Mouse (Mus musculus) neutrophil, adult 59 days (primary cell): ENCODE measurements around the gene Cbl. TPM values are rescaled to one million over a fixed set of nuclear protein-coding genes. Genes with fewer than 3 reads are reported as not detected.

ENCODE experiments used
- total RNA-seq, 2 experiments: library from RNA; stranded (reverse); gene quantifications; 1 replicate in 1 of 2; 2 replicates in 1 of 2; pipeline ENCODE4 v1.2.4; 2023

Cbl gene
- 100 to 1,000 TPM; 215 to 217 TPM for total RNA-seq

DNA sequence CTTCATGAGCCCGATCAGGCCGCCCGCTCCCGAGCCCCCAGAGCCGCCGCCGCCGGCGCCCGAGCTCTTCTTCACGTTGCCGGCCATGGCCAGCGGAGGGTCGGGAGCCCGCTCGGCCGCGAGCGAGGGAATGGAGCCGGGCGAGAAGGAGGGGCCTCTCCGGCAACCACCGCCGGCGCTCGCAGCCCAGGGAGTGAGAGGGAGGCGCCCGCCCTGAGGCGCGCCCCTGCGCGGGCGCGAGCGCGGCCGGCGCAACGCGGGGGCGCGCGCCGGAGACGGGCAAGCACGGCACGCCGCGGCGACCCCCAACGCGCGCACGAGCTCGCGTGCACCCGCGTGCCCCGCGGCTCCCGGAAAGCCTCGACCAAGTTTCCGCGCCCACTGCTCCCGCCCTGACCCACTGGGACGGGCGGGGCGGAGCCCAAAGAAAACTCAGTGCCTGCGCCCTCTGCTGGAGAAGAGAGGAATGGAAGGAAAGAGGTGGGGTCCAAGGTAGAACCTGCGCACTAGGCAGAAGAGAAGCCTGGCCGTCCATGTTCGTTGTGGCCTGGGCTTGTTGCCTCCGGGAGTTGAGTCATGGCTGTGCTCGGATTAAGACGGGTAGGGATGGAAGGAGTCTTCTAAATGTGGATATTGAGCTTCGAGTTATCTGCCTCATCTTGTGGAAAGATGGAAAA, at the start of gene Cbl:
Gene Cbl (minus strand): TSS at position 248 of the 677 bp plus-strand sequence.

DNA sequence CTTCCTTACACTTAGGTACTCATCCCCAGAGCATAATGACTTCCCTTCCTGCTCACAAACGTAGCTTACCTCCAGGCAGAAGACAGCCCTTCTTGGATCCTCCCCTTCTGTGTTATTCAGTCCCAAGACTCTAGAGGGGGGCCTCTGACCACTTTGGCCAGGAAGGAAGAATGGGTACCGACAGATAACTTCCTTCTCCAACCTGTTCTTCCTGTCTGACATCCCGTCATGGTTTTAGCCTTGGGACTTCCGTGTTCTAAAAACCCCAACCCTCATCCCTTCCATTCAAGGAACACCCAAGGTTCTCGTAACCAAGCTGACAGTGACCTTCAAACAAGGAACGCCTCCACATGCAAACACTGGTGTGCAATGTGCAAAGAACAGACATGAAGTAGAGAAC, 34.6 kb upstream of the Cbl start, which contains the start of gene Nlrx1:
Gene Nlrx1 (minus strand): TSS at position 168 of the 400 bp plus-strand sequence.

DNA sequence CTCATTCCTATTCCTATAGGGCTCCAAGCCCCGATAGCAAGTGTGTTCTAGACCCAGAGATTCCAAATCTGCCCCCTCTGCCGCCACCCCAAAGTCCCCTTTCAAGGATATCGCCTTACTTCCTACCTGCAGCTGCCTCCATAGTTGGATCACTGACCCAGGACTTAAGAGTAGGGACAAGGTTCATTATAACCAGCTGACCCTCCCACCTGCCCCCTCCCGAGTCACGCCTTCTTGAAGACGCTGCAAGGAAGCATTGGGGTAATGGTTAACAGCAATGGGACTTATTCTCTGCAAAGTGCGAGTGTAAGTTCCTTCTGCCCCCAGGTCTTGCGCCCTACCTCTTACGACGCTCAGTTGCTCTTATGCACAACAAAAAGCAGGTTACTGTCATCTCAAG, 17.5 kb upstream of the Cbl start, which contains the start of gene Pdzd3:
Gene Pdzd3 (minus strand): TSS at position 158 of the 400 bp plus-strand sequence.

DNA sequence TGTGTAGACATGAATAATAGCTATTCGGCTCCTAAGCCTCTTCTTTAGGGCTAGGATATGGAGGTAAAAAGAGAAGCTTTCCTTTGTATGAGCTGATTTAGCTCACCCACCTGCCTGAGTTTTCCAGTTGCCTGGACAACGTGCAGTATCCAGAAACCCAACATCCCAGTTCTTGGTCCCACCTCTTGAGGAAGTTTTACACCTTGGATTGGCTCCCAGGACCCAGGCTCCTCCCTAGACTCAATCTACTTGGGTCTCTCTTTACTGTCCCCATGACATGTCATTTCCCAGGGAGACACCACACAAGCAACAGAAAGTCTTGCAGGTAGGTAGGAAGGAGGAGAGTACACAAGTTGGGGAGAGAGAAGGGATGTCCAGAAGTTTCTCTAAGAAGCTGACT, 6.5 kb upstream of the Cbl start, which contains the start of gene Ccdc153:
Gene Ccdc153 (plus strand): TSS at position 278 of the 400 bp plus-strand sequence.

DNA sequence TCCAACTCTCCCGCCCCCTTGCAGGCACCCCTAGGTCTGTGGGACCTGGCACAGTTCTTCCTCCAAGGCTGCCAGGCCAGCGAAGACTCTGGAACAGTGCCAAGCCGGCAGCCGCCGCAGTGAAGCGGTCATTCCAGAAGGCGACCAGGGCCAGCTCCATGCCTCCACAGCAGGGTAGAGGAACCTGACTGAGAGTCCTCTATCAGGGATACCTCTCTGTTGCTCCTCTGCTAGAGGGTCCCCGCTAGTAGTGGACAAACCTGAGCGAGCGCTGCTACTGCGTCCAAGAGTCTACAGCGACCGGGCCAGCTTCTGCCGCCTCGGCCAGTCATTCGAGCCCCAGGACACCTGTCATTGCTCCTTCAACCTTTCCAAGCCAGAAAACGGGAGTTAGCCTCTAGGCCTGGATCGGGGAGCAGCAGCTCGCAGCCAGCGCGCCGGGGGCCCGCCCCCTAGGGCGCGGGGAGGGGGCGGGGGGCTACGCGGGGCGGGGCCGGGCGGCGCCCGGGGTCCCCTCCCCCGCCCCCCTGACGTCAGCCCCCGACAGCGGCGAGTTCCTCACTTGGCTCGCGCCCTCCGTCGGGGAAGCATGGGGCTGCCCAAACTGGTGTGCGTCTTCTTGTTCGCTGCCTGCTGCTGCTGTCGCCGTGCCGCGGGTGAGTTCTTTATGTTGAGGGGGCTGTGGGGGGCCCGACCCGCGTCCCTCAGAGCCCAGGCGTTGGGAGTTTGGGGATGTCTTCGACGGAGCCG, 99.6 kb downstream of the Cbl start, which contains the start of gene Mcam:
Gene Mcam (plus strand): TSS at position 369 of the 750 bp plus-strand sequence.

DNA sequence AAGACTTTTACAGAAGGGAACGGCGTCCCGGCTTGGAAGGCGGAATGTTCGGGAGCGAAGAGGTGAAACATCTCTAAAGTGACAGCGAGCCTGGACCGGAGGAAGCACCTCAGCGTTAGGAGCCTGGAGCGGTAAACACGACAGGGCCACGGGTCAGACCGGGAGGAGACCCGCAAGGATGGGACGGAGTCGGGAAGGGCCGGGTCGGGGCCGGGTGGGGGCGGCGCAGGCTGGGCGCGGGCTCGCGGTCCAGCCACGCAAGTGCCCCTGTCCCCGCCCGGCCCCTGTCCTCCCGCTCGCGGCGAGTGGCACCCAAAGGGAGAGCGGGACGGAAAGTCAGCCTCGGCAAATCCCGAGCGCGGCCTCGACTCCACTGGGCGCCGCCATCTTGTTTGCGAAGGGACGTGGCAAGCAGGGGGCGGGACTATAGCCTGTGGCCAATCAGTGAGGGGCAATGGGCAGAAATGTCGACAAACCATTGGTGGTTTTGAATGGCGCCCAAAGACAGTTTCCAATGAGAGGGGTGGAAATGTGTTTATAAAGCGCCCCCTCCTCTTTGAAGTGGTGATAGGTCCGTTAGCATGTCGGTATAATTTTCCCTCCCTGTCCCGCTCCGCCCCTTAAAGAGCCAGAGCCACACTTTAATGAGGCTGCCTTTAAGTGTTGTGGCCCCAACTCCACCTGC, 120.6 kb downstream of the Cbl start, which contains the start of the genes Gm49380 and Rnf26:
Gene Gm49380 (minus strand): TSS at position 396 of the 685 bp plus-strand sequence.
Gene Rnf26 (minus strand): TSS at position 413 of the 685 bp plus-strand sequence.

DNA sequence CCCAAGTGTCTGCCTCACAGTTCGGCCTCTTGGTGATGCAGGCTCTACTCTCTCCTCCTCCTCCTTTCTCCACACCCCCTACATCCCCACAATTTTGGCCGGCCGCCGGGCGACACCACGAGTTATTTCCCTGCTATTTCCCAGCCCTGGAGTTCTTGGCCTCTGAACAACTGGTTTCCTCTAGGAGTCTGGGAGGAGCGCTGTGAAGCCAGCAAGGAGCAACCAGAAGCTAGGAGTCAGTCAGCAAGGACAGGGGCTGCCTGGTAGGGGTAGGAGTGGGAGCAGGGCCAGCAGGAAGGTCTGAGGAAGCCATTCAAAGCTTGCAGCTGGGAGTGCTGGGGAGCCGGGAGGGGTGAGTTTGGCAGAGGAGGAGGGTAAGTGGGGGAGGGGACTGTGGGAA, 126.7 kb downstream of the Cbl start, which contains the start of gene C1qtnf5:
Gene C1qtnf5 (plus strand): TSS at position 136 of the 400 bp plus-strand sequence.

DNA sequence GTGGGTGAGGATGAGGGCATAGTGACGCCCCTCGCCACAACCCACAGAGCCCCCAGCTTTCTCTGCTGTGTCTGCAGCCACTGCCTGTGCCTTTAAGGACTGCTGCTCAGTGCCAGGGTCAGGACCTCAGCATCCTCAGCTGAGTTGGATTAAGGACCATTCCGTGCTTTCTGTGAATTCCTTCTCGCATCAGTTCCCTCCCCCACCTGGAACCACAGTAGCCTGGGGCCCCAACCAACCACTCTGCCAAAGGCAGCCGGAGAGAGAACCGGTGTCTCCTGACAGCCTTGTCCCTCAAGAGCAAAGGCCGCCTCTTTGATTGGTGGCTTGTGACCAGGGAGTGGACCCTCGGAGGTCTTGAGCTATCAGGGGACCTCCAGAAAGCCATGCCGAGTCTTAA, 132.4 kb downstream of the Cbl start, which contains the start of gene Mfrp:
Gene Mfrp (plus strand): TSS at position 240 of the 400 bp plus-strand sequence.

Other genes starting within 250 kb of the Cbl start
- 1 to 10 TPM; 3.2 to 3.8 TPM for gene Thy1, start 190.7 kb downstream of the Cbl start, total RNA-seq
- 1 to 10 TPM; 6.3 to 7.6 TPM for gene Usp2, start 167.0 kb downstream of the Cbl start, total RNA-seq
- gene Mfrp, start 132.3 kb downstream of the Cbl start, total RNA-seq = under 1 TPM; 0.16 to 0.22 TPM
- under 1 TPM in 1 of 2 experiments, not detected in 1; 0.49 TPM for gene C1qtnf5, start 126.8 kb downstream of the Cbl start, total RNA-seq
- gene Gm49380, start 120.5 kb downstream of the Cbl start, total RNA-seq = not detected
- gene Rnf26, start 120.5 kb downstream of the Cbl start, total RNA-seq = 10 to 100 TPM; 29.2 to 31.1 TPM
- 1 to 10 TPM; 3.6 to 5.1 TPM for gene Mcam, start 99.6 kb downstream of the Cbl start, total RNA-seq
- not detected for gene Ccdc153, start 6.6 kb upstream of the Cbl start, total RNA-seq
- 1 to 10 TPM; 1.6 TPM for gene Pdzd3, start 17.4 kb upstream of the Cbl start, total RNA-seq
- gene Nlrx1, start 34.5 kb upstream of the Cbl start, total RNA-seq = 10 to 100 TPM; 61.4 to 69.3 TPM
- 1 to 10 TPM; 3.7 to 9.7 TPM for gene Abcg4, start 54.6 kb upstream of the Cbl start, total RNA-seq
- gene Hinfp, start 71.6 kb upstream of the Cbl start, total RNA-seq = 10 to 100 TPM; 35.6 to 40.8 TPM
- gene C2cd2l, start 86.2 kb upstream of the Cbl start, total RNA-seq = 10 to 100 TPM; 21.6 to 23.7 TPM
- 10 to 100 TPM; 13.9 to 15.2 TPM for gene Dpagt1, start 92.0 kb upstream of the Cbl start, total RNA-seq
- 100 to 1,000 TPM; 273 to 278 TPM for gene H2afx, start 100.6 kb upstream of the Cbl start, total RNA-seq
- 10 to 100 TPM; 43.9 to 66.5 TPM for gene Hmbs, start 110.2 kb upstream of the Cbl start, total RNA-seq
- gene Vps11, start 127.6 kb upstream of the Cbl start, total RNA-seq = 10 to 100 TPM; 37.1 to 37.2 TPM
- gene Hyou1, start 145.4 kb upstream of the Cbl start, total RNA-seq = 10 to 100 TPM; 50.6 to 54.5 TPM
- 10 to 100 TPM; 12.4 to 13.7 TPM for gene Slc37a4, start 162.8 kb upstream of the Cbl start, total RNA-seq
- 1,000 to 10,000 TPM in 1 of 2 experiments, 100 to 1,000 TPM in 1; 988 to 1,162 TPM for gene Rps25, start 173.1 kb upstream of the Cbl start, total RNA-seq
- 10 to 100 TPM; 50.5 to 53.9 TPM for gene Trappc4, start 173.6 kb upstream of the Cbl start, total RNA-seq
- 10 to 100 TPM; 23.0 to 26.9 TPM for gene Ccdc84, start 184.5 kb upstream of the Cbl start, total RNA-seq
- gene Foxr1, start 207.1 kb upstream of the Cbl start, total RNA-seq = not detected
- gene Upk2, start 220.9 kb upstream of the Cbl start, total RNA-seq = not detected
- 10 to 100 TPM in 1 of 2 experiments, 1 to 10 TPM in 1; 6.9 to 10.2 TPM for gene Bcl9l, start 248.8 kb upstream of the Cbl start, total RNA-seq